Comparison of ENCODE assay signal across 10 mouse cellular contexts in the genomic region with DNA sequence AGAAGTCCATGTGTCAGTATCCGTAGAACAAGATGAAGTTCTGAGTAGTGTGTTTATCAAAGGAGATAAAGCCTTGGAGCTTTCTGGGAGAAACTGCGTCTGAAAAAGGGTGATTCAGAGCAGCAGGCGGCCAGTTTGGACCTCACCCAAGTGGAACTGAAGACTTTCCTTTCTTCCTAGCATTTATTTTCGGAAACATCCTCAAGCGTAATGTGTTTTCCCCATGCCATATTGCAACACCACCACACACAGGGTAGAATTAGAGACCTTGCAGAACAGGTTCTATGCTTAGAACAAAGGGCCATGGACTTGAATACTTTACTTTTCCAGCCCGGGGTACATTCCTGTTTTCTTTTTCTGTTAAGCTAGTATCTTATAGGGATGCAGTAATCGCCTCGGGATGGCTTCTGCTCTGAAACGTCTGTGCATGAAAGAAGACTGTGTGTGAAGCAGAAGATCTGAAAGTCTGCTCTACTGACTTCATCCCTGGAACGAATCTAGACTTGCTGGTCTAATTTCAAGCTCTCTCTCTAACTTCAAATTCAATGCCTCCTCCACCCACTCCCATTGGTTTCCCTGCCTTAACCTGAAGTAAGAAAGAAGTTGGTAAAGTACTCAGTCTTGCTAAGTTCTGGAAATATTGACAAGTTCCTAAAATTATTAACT. TPM values are rescaled to one million over a fixed set of nuclear protein-coding genes. Genes with fewer than 3 reads are reported as not detected.
DNase-seq lines count a peak whose midpoint lies in the region; ATAC-seq and TF ChIP-seq lines count a peak whose summit lies in the region.
"Had no signal": no experiment of that assay in that cellular context is flagged by ENCODE, and none has a peak within 500 bp of the region (broad histone marks: within the 10 kb centered on the region; RNA-seq: fewer than 3 reads in every experiment).

No protein-coding gene starts in this region.

- no peak overlapping the region for H3K9ac ChIP-seq in heart, postnatal 0 days (replicated peaks; ENCODE audit: low read depth, low read length)
- no peak overlapping the region for H3K9ac ChIP-seq in liver, embryonic 12.5 days
- no peak overlapping the region for H3K9ac ChIP-seq in intestine, postnatal 0 days (ENCODE audit: low read depth, low read length)

- no peak overlapping the region for H3K4me3 ChIP-seq in embryonic fibroblast, embryonic 13.5 days (ENCODE audit: insufficient read depth, low read length)
- H3K4me3 ChIP-seq in heart, postnatal 0 days (ENCODE audit: low read depth, low read length): no peak overlapping the region
- no peak overlapping the region for H3K4me3 ChIP-seq in liver, embryonic 12.5 days
- H3K4me3 ChIP-seq in intestine, postnatal 0 days (ENCODE audit: low read depth, low read length): no peak overlapping the region

- H3K27ac ChIP-seq in embryonic fibroblast, embryonic 13.5 days (ENCODE audit: insufficient read depth, low read length): peak overlapping the region; percentile 13; the same call in 1 of the 2 replicates
- no peak overlapping the region for H3K27ac ChIP-seq in heart, postnatal 0 days (ENCODE audit: low read depth)
- H3K27ac ChIP-seq in liver, embryonic 12.5 days: no peak overlapping the region
- no peak overlapping the region for H3K27ac ChIP-seq in intestine, postnatal 0 days (ENCODE audit: low read depth, low read length)

- H3K9me3 ChIP-seq in heart, postnatal 0 days (replicated peaks; ENCODE audit: control insufficient read depth, low read length): no peaks in the 10 kb centered on the region
- no peaks in the 10 kb centered on the region for H3K9me3 ChIP-seq in liver, embryonic 12.5 days (replicated peaks)
- no peaks in the 10 kb centered on the region for H3K9me3 ChIP-seq in intestine, postnatal 0 days (ENCODE audit: control insufficient read depth)

- TF ChIP-seq EP300 in heart, postnatal 0 days (IDR thresholded peaks at IDR 0.05; ENCODE audit: low read depth): no peak

- no peaks in the 10 kb centered on the region for H3K27me3 ChIP-seq in heart, postnatal 0 days (ENCODE audit: control insufficient read depth, insufficient read depth, low read length)
- H3K27me3 ChIP-seq in liver, embryonic 12.5 days (replicated peaks): no peaks in the 10 kb centered on the region
- H3K27me3 ChIP-seq in intestine, postnatal 0 days (replicated peaks; ENCODE audit: control insufficient read depth, insufficient read depth, low read length): no peaks in the 10 kb centered on the region

- no peaks in the 10 kb centered on the region; the same call in 1 of the 2 replicates for H3K4me1 ChIP-seq in embryonic fibroblast, embryonic 13.5 days (ENCODE audit: control insufficient read depth, insufficient read depth, low read length)
- no peaks in the 10 kb centered on the region; the same call in 1 of the 2 replicates for H3K4me1 ChIP-seq in heart, postnatal 0 days (ENCODE audit: control insufficient read depth, insufficient read depth)
- H3K4me1 ChIP-seq in liver, embryonic 12.5 days: no peaks in the 10 kb centered on the region
- H3K4me1 ChIP-seq in intestine, postnatal 0 days (replicated peaks; ENCODE audit: control insufficient read depth, insufficient read depth, low read length): no peaks in the 10 kb centered on the region

- TF ChIP-seq CTCF in embryonic fibroblast, embryonic 13.5 days (IDR thresholded peaks at IDR 0.05; ENCODE audit: borderline replicate concordance, insufficient read depth, low read length): no peak
- TF ChIP-seq CTCF in heart, postnatal 0 days (IDR thresholded peaks at IDR 0.05; ENCODE audit: low read depth): no peak
- no peak for TF ChIP-seq CTCF in intestine, postnatal 0 days (IDR thresholded peaks at IDR 0.05; ENCODE audit: low read depth)

- H3K36me3 ChIP-seq in heart, postnatal 0 days (replicated peaks; ENCODE audit: control insufficient read depth, insufficient read depth, low read length): no peaks in the 10 kb centered on the region
- H3K36me3 ChIP-seq in liver, embryonic 12.5 days: no peaks in the 10 kb centered on the region
- H3K36me3 ChIP-seq in intestine, postnatal 0 days (ENCODE audit: control insufficient read depth, insufficient read depth): no peaks in the 10 kb centered on the region

- peak; percentile 22 for DNase-seq in layer of hippocampus, adult 11-12 months (ENCODE audit: low spot score)
- DNase-seq in layer of hippocampus, postnatal 36 days: no peak
- peak; percentile 69 for DNase-seq in heart, postnatal 0 days (ENCODE audit: low spot score)
- peak; percentile 71 to 72 for DNase-seq in right cerebral cortex, adult 2 months (ENCODE audit: low spot score in 2 of 2)

- no peak for ATAC-seq in heart, postnatal 0 days (ENCODE audit: insufficient read depth, low read depth)
- no peak for ATAC-seq in liver, embryonic 12.5 days
- no peak for ATAC-seq in intestine, postnatal 0 days
- ATAC-seq in monocyte, adult 5-6 weeks (replicated peaks; ENCODE audit: insufficient number of reproducible peaks, low FRiP score, low TSS enrichment, poor library complexity, severe bottlenecking): no peak

- TF ChIP-seq POLR2A in embryonic fibroblast, embryonic 13.5 days (IDR thresholded peaks at IDR 0.05; ENCODE audit: low read depth, low read length): no peak

- 42% methylated on average over 10 of the region's 10 CpGs for WGBS in heart, postnatal 0 days
- 60% methylated on average over 10 of the region's 10 CpGs for WGBS in liver, embryonic 12.5 days (ENCODE audit: insufficient replicate concordance)
- WGBS in intestine, postnatal 0 days: 59% methylated on average over 10 of the region's 10 CpGs

- peak overlapping the region; percentile 3; the same call in 1 of the 2 replicates for H3K4me2 ChIP-seq in heart, postnatal 0 days (ENCODE audit: low read depth, low read length)
- H3K4me2 ChIP-seq in liver, embryonic 12.5 days: no peak overlapping the region
- no peak overlapping the region for H3K4me2 ChIP-seq in intestine, postnatal 0 days (replicated peaks; ENCODE audit: low read depth)

RNA-seq across cellular contexts. Expression of a gene that starts 11.0 kb away (rescaled TPM):
- not detected for total RNA-seq in layer of hippocampus, postnatal 36 days (2021)
- not detected in 2 replicates for polyA plus RNA-seq in embryonic fibroblast, embryonic 13.5 days (2011; ENCODE audit: insufficient read length, low read depth, missing spikeins)
- not detected in 2 replicates for total RNA-seq in heart, postnatal 0 days (2014; rRNA removed; ENCODE audit: low replicate concordance)
- polyA plus RNA-seq in heart, postnatal 0 days (2015; fragmentation: Nextera tagmentation; extraction: Ambion mirVana): not detected in 2 replicates
- not detected in 2 replicates for polyA plus RNA-seq in liver, embryonic 12.5 days (2016; fragmentation: Nextera tagmentation; extraction: Ambion mirVana)
- polyA plus RNA-seq in intestine, postnatal 0 days (2015; fragmentation: Nextera tagmentation; extraction: Ambion mirVana): not detected in 2 replicates
- total RNA-seq in monocyte, adult 5-6 weeks (2017): not detected in 3 replicates
- total RNA-seq: MEL had no signal
- polyA plus RNA-seq: lung, embryonic 16.5 days had no signal

Comparison
In these comparisons a context has a peak if more than half of its experiments do, and no peak if none do; other contexts are left out.
1. DNase-seq: peak in layer of hippocampus, adult 11-12 months (single experiment), heart, postnatal 0 days (single experiment) and right cerebral cortex, adult 2 months (2 of 2); none in layer of hippocampus, postnatal 36 days (0 of 2).